Mouse (Mus musculus) MEL (cell line): Measurements from ENCODE around the gene Med11.

Experiments used
- CTCF ChIP-seq, 3 experiments: IDR thresholded peaks in 2 of 3; conservative IDR thresholded peaks in 1 of 3; 2 replicates each; pipeline ENCODE4 v1.5.1; 2011 to 2012; ENCODE audit warnings: low read length in 3 of 3, low read depth in 2 of 3, mild to moderate bottlenecking in 2 of 3, improper control_type of control experiment in 1 of 3, inconsistent platforms in 1 of 3, mixed read lengths in 1 of 3, moderate library complexity in 1 of 3; ENCODE audit not compliant: control insufficient read depth in 1 of 3, insufficient read depth in 1 of 3, poor library complexity in 1 of 3, severe bottlenecking in 1 of 3
- EP300 ChIP-seq, 2 experiments: IDR thresholded peaks; 2 replicates each; pipeline ENCODE4 v1.6.1; 2011; ENCODE audit warnings: improper control_type of control experiment in 2 of 2, low read length in 2 of 2, low read depth in 1 of 2, mild to moderate bottlenecking in 1 of 2
- GATA1 ChIP-seq: IDR thresholded peaks from 2 replicates; pipeline ENCODE4 v1.6.1; 2011; ENCODE audit warnings: low read depth, low read length, improper control_type of control experiment
- HCFC1 ChIP-seq: IDR thresholded peaks from 2 replicates; pipeline ENCODE4 v1.6.1; 2012; ENCODE audit warnings: low read depth, mild to moderate bottlenecking, inconsistent platforms, low read length, improper control_type of control experiment, moderate library complexity
- MXI1 ChIP-seq: IDR thresholded peaks from 2 replicates; pipeline ENCODE4 v1.6.1; 2011; ENCODE audit warnings: mild to moderate bottlenecking, low read depth, low read length, improper control_type of control experiment
- POLR2A ChIP-seq, 2 experiments: IDR thresholded peaks; 2 replicates each; pipeline ENCODE4 v1.6.1; 2011 to 2012; ENCODE audit warnings: low read length in 2 of 2, mild to moderate bottlenecking in 2 of 2, control low read depth in 1 of 2, improper control_type of control experiment in 1 of 2, low read depth in 1 of 2, moderate library complexity in 1 of 2; ENCODE audit not compliant: control insufficient read depth in 1 of 2, insufficient read depth in 1 of 2, poor library complexity in 1 of 2
- SMC3 ChIP-seq: IDR thresholded peaks from 2 replicates; pipeline ENCODE4 v1.6.1; 2011; ENCODE audit warnings: low read depth, low read length, improper control_type of control experiment
- TAL1 ChIP-seq: IDR thresholded peaks from 2 replicates; pipeline ENCODE4 v1.6.1; 2012; ENCODE audit warnings: mild to moderate bottlenecking, inconsistent platforms, low read length, moderate library complexity, mixed read lengths
- UBTF ChIP-seq: IDR thresholded peaks from 2 replicates; pipeline ENCODE4 v1.6.1; 2012; ENCODE audit warnings: low read depth, mild to moderate bottlenecking, inconsistent platforms, low read length, improper control_type of control experiment, moderate library complexity, borderline replicate concordance; ENCODE audit not compliant: insufficient read depth
- ZC3H11A ChIP-seq: IDR thresholded peaks from 2 replicates; pipeline ENCODE4 v1.6.1; 2012; ENCODE audit warnings: low read depth, mild to moderate bottlenecking, inconsistent platforms, low read length, improper control_type of control experiment
- ZNF384 ChIP-seq: IDR thresholded peaks from 2 replicates; pipeline ENCODE4 v1.6.1; 2012; ENCODE audit warnings: low read depth, mild to moderate bottlenecking, inconsistent platforms, low read length, improper control_type of control experiment

DNA sequence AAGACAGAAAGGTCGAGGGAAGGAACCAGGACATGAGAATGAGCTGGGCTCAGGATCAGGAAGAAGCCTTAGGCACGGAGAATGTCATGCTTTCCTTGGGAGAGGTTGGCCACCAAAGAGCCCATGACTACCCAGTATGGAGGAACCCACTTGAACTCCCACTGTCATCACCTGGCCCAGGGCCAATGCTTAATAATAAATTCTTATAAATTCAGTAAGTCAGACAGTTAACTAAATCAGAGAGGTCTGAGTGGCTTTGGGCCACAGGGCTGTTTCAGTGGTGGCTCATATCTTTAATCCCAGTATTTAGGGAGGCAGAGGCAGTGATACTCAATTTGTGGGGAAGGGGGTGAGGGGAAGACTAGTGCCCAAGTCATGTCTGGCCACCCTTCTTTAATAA is 793 bp upstream of the Med11 start:
- no peak for TF ChIP-seq CTCF (IDR thresholded peaks at IDR 0.05 in 2 of 3, conservative IDR thresholded peaks at IDR 0.05 in 1 of 3; ENCODE audit: control insufficient read depth in 1 of 3, insufficient read depth in 1 of 3, low read depth in 2 of 3, low read length in 3 of 3, poor library complexity in 1 of 3, severe bottlenecking in 1 of 3)
- TF ChIP-seq GATA1, result no peak
- TF ChIP-seq SMC3, result no peak
- TF ChIP-seq POLR2A (IDR thresholded peaks at IDR 0.05; ENCODE audit: control insufficient read depth in 1 of 2, insufficient read depth in 1 of 2, low read depth in 1 of 2, low read length in 2 of 2, poor library complexity in 1 of 2), result no peak
- TF ChIP-seq ZC3H11A, result no peak
- TF ChIP-seq EP300 (IDR thresholded peaks at IDR 0.05; ENCODE audit: low read depth in 1 of 2, low read length in 2 of 2), result no peak
- TF ChIP-seq TAL1, result no peak
- no peak for TF ChIP-seq ZNF384
- no peak for TF ChIP-seq HCFC1
- TF ChIP-seq MXI1, result no peak
- no peak for TF ChIP-seq UBTF
